Mouse (Mus musculus) liver, embryonic 14.5 days (tissue): ENCODE data around the gene Nr5a2. TPM values are rescaled to one million over a fixed set of nuclear protein-coding genes. Genes with fewer than 3 reads are reported as not detected.

Experiments used
- ATAC-seq: fragments of 200-750 bp; cut with Nextera tagmentation; 2 replicates; pipeline ENCODE4 v1.8.0; 2017; ENCODE audit warnings: moderate number of reproducible peaks, mild to moderate bottlenecking, moderate library complexity; ENCODE audit not compliant: insufficient read depth
- DNase-seq, 3 experiments: peaks; one replicate each; pipeline ENCODE4 v3.0.0-alpha.2; 2012 to 2013; ENCODE audit warnings: low read depth in 3 of 3, low spot score in 3 of 3
- H3K27ac ChIP-seq: fragments of 300-500 bp; sonication (generic); 2 replicates; pipeline ENCODE4 v1.5.1; 2014; ENCODE audit warnings: moderate library complexity, mild to moderate bottlenecking, control low read depth, inconsistent platforms
- H3K27me3 ChIP-seq: fragments of 300-500 bp; sonication (generic); 2 replicates; pipeline ENCODE4 v1.6.1; 2014; ENCODE audit warnings: mild to moderate bottlenecking, low read length, moderate library complexity; ENCODE audit not compliant: control insufficient read depth, insufficient read depth
- H3K36me3 ChIP-seq: fragments of 300-500 bp; sonication (generic); replicated peaks from 2 replicates; pipeline ENCODE4 v1.6.1; 2014; ENCODE audit warnings: low read depth; ENCODE audit not compliant: control insufficient read depth, insufficient read depth
- H3K4me1 ChIP-seq, 2 experiments: fragments of 200-500 bp in 1 of 2; fragments of 300-500 bp in 1 of 2; sonication (generic) in 1 of 2; replicated peaks; 2 replicates each; pipeline ENCODE4 v1.6.1; 2012 to 2014; ENCODE audit warnings: antibody characterized with exemption in 1 of 2, inconsistent platforms in 1 of 2, low read length in 1 of 2; ENCODE audit not compliant: control insufficient read depth in 2 of 2, insufficient read depth in 2 of 2
- H3K4me2 ChIP-seq: fragments of 300-500 bp; sonication (generic); 2 replicates; pipeline ENCODE4 v1.6.1; 2014; ENCODE audit warnings: low read depth, mild to moderate bottlenecking, control low read depth, moderate library complexity
- H3K4me3 ChIP-seq, 2 experiments: fragments of 200-500 bp in 1 of 2; fragments of 300-500 bp in 1 of 2; sonication (generic) in 1 of 2; 2 replicates each; pipeline ENCODE4 v1.5.1; 2012 to 2014; ENCODE audit warnings: low read depth in 2 of 2, low read length in 2 of 2, mild to moderate bottlenecking in 2 of 2, control low read depth in 1 of 2, inconsistent platforms in 1 of 2, moderate library complexity in 1 of 2; ENCODE audit not compliant: insufficient read depth in 1 of 2
- H3K9ac ChIP-seq: fragments of 300-500 bp; sonication (generic); replicated peaks from 2 replicates; pipeline ENCODE4 v1.6.1; 2014; ENCODE audit warnings: mild to moderate bottlenecking, control low read depth, moderate library complexity
- H3K9me3 ChIP-seq: fragments of 300-500 bp; sonication (generic); 2 replicates; pipeline ENCODE4 v1.6.1; 2016; ENCODE audit warnings: low read length, mixed read lengths; ENCODE audit not compliant: control insufficient read depth
- CTCF ChIP-seq: IDR thresholded peaks from 2 replicates; pipeline ENCODE4 v1.5.1; 2016; ENCODE audit warnings: antibody characterized with exemption, low read depth, control low read depth
- EP300 ChIP-seq: IDR thresholded peaks from 2 replicates; pipeline ENCODE4 v1.6.1; 2016; ENCODE audit warnings: antibody characterized with exemption, low read depth
- WGBS: fragments of 180-500 bp; shearing (Covaris S2); extraction: QIAGEN DNeasy Blood & Tissue Kit; methylation state at CpG from one replicate; pipeline ENCODE4 v1.1.7; 2014; ENCODE audit not compliant: insufficient replicate concordance; 5-methylcytosine and 5-hydroxymethylcytosine counted together
- polyA plus RNA-seq, 2 experiments: library from polyadenylated mRNA; depleted of rRNA in 1 of 2; stranded (reverse) in 1 of 2; unstranded in 1 of 2; fragments of >200 nt; fragmentation: Nextera tagmentation in 1 of 2; extraction: Ambion mirVana in 1 of 2; gene quantifications; 2 replicates each; pipeline versions ENCODE4 v1.2.1 to v1.2.3; 2012 to 2014

The Nr5a2 gene
- polyA plus RNA-seq, 2 experiments = 1.4 to 2.8 TPM

DNA sequence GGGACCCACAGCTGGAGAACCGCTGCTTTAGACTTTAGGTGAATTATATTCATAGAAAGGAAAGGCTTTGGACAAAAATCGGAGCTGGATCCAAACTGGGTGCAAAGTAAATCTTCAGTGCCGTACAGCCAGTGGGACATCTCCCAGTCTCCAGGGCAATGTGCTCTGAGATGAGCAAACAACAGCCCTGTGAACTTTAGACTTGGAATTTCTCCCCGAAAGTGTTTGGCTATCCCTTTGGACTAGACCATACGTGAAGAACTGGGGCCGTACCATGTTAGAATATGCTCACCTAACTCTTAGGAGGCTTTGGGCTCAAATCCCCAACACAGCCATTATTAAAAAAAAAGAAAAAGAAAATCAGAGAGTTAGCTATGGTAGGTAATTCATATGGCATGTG, 30.5 kb downstream of the Nr5a2 start:
- H3K9me3 ChIP-seq = no peaks in the 10 kb centered on the region
- ATAC-seq (peak; percentile 60; the same call in 1 of the 2 replicates), DNase-seq (no peak)
- no peak overlapping the region for H3K27ac ChIP-seq
- H3K9ac ChIP-seq = no peak overlapping the region
- no peaks in the 10 kb centered on the region for H3K27me3 ChIP-seq
- no peak for TF ChIP-seq EP300
- TF ChIP-seq CTCF = no peak
- H3K4me3 ChIP-seq = no peak overlapping the region
- H3K36me3 ChIP-seq = no peaks in the 10 kb centered on the region
- H3K4me2 ChIP-seq = peak overlapping the region; percentile 27; the same call in 1 of the 2 replicates
- 61% methylated on average over 6 of the region's 6 CpGs for WGBS
- H3K4me1 ChIP-seq = peaks cover 0 to 11% of the 10 kb centered on the region in 2 experiments; a peak in 2 of 4 replicates

DNA sequence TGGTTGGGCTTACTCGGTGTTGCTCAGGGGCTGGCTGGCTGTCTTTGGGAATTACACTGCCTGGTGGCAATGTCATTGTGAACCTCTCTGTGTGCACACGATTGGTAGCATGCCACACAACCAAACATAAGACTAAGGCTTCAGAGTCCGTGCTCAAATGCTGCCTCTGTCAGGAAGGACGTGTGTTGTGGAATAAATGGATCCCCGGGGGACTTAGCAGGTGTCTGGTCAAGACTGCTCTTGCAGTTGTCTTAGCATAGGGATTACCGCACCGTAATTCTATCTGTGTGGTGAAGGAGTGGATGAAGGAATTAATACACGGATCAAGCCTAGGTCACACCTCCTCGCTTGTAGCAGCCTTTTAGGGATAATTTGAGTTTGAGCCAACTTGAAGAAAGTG, 32.8 kb downstream of the Nr5a2 start:
- peaks cover 0 to 9% of the 10 kb centered on the region in 2 experiments; a peak in 2 of 4 replicates for H3K4me1 ChIP-seq
- no peak overlapping the region for H3K9ac ChIP-seq
- no peaks in the 10 kb centered on the region for H3K36me3 ChIP-seq
- H3K27ac ChIP-seq = no peak overlapping the region
- DNase-seq (no peak), ATAC-seq (no peak)
- TF ChIP-seq CTCF (no peak), EP300 (no peak)
- H3K4me2 ChIP-seq = no peak overlapping the region
- WGBS = 51% methylated on average over 9 of the region's 9 CpGs
- H3K27me3 ChIP-seq = no peaks in the 10 kb centered on the region
- H3K4me3 ChIP-seq = no peak overlapping the region
- no peaks in the 10 kb centered on the region for H3K9me3 ChIP-seq

GRCm38 (mm10) chr1:136926026-136926425, 34.2 kb downstream of the Nr5a2 start:
- 15% methylated on average over 3 of the region's 3 CpGs for WGBS
- Histone ChIP-seq H3K4me3 (no peak overlapping the region), H3K27me3 (no peaks in the 10 kb centered on the region), H3K27ac (no peak overlapping the region), H3K9ac (no peak overlapping the region), H3K4me2 (no peak overlapping the region), H3K36me3 (no peaks in the 10 kb centered on the region), H3K9me3 (no peaks in the 10 kb centered on the region), H3K4me1 (peaks cover 0 to 5% of the 10 kb centered on the region in 2 experiments; a peak in 2 of 4 replicates)
- ATAC-seq (no peak), DNase-seq (no peak)
- no peak for TF ChIP-seq CTCF
- TF ChIP-seq EP300 = no peak

DNA sequence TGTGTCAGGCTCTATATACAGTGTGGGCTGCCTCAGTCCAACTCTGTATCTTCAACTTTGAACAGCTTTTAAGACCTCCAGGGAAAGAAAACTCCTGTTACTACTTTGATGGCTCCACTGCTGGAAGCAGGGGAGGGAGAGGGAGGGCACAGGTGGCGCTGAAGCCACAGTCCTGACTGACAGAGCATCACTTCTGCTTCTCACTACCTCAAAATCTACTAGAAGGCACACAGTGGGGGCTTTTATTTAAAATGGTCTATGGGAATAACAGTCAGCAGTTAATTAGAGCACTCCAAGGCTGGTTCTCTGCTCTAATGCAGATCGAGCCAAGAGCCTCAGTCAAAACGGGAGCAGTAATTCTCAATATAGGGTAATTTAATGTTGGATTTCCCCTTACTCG, 40.2 kb downstream of the Nr5a2 start:
- no peak for TF ChIP-seq CTCF
- no peak for TF ChIP-seq EP300

GRCm38 (mm10) chr1:136918791-136919190, 41.5 kb downstream of the Nr5a2 start:
- DNase-seq (no peak), ATAC-seq (no peak)
- H3K27me3 ChIP-seq = no peaks in the 10 kb centered on the region; the same call in 1 of the 2 replicates
- H3K9ac ChIP-seq = no peak overlapping the region
- H3K36me3 ChIP-seq = no peaks in the 10 kb centered on the region
- H3K27ac ChIP-seq = no peak overlapping the region
- no peak for TF ChIP-seq CTCF
- H3K9me3 ChIP-seq = no peaks in the 10 kb centered on the region
- H3K4me3 ChIP-seq = no peak overlapping the region
- no peaks in the 10 kb centered on the region; a peak in 1 of 4 replicates for H3K4me1 ChIP-seq
- H3K4me2 ChIP-seq = no peak overlapping the region
- WGBS = 29% methylated on average over 9 of the region's 9 CpGs

More for the DNA sequence above, 40.2 kb downstream of the Nr5a2 start:
- no peak overlapping the region for H3K9ac ChIP-seq
- H3K36me3 ChIP-seq = no peaks in the 10 kb centered on the region
- DNase-seq (no peak), ATAC-seq (no peak)
- no peaks in the 10 kb centered on the region for H3K27me3 ChIP-seq
- no peaks in the 10 kb centered on the region for H3K9me3 ChIP-seq
- no peak overlapping the region for H3K27ac ChIP-seq
- no peak overlapping the region for H3K4me2 ChIP-seq
- H3K4me1 ChIP-seq = no peaks in the 10 kb centered on the region; a peak in 1 of 4 replicates
- 60% methylated on average over 4 of the region's 4 CpGs for WGBS
- H3K4me3 ChIP-seq = no peak overlapping the region
